Mouse (Mus musculus) lung, postnatal 0 days (tissue): ENCODE measurements around the gene Cish.

Experiments used
- CTCF ChIP-seq: IDR thresholded peaks from 2 replicates; pipeline ENCODE4 v1.5.1; 2016; ENCODE audit warnings: antibody characterized with exemption, mild to moderate bottlenecking
- EP300 ChIP-seq: IDR thresholded peaks from 2 replicates; pipeline ENCODE4 v1.6.1; 2016; ENCODE audit warnings: antibody characterized with exemption, mild to moderate bottlenecking, control low read depth

DNA sequence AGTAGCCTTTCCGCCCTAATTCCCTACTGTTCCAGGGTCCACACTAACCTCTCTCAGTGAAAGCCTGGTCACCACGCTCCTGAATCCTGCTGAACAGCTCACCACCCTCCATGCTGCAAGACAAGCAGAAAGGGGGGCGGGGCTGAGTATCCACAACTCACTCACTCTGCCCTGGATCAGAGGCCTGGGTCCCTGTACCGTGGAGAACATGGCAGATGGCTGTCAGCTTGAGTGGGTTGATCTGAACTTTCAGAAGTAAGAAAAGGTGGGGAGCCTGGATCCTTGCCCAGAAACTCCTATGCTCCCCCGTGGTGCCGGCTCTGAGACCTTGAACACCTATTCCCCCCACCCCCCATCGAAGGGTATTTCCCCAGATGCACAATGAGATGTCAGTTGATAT is 33.5 kb upstream of the Cish start:
- TF ChIP-seq CTCF, result no peak
- TF ChIP-seq EP300, result no peak
